Mouse (Mus musculus) forebrain, postnatal 0 days (tissue): ENCODE data around the gene Rpl28. TPM values are rescaled to one million over a fixed set of nuclear protein-coding genes. Genes with fewer than 3 reads are reported as not detected.

Experiments used
- ATAC-seq: fragments of 200-750 bp; cut with Nextera tagmentation; 2 replicates; pipeline ENCODE4 v1.8.0; 2017; ENCODE audit warnings: mild to moderate bottlenecking, moderate library complexity
- DNase-seq: peaks from one replicate; pipeline ENCODE4 v3.0.0-alpha.2; 2015
- H3K27ac ChIP-seq: fragments of 300-500 bp; sonication (generic); 2 replicates; pipeline ENCODE4 v1.5.1; 2014; ENCODE audit warnings: low read depth, mild to moderate bottlenecking, antibody characterized with exemption, low read length, moderate library complexity, mixed read lengths
- H3K27me3 ChIP-seq: fragments of 300-500 bp; sonication (generic); 2 replicates; pipeline ENCODE4 v1.6.1; 2014; ENCODE audit warnings: mild to moderate bottlenecking, low read length, mixed read lengths; ENCODE audit not compliant: insufficient read depth
- H3K36me3 ChIP-seq: fragments of 300-500 bp; sonication (generic); 2 replicates; pipeline ENCODE4 v1.6.1; 2014; ENCODE audit warnings: mild to moderate bottlenecking, moderate library complexity; ENCODE audit not compliant: insufficient read depth
- H3K4me1 ChIP-seq: fragments of 300-500 bp; sonication (generic); 2 replicates; pipeline ENCODE4 v1.6.1; 2014; ENCODE audit warnings: antibody characterized with exemption; ENCODE audit not compliant: insufficient read depth
- H3K4me2 ChIP-seq: fragments of 300-500 bp; sonication (generic); 2 replicates; pipeline ENCODE4 v1.6.1; 2014; ENCODE audit warnings: low read depth, mild to moderate bottlenecking, moderate library complexity
- H3K4me3 ChIP-seq: fragments of 300-500 bp; sonication (generic); 2 replicates; pipeline ENCODE4 v1.5.1; 2014; ENCODE audit warnings: low read depth, low read length, mixed read lengths
- H3K9ac ChIP-seq: fragments of 300-500 bp; sonication (generic); 2 replicates; pipeline ENCODE4 v1.6.1; 2014; ENCODE audit warnings: mild to moderate bottlenecking
- H3K9me3 ChIP-seq: fragments of 300-500 bp; sonication (generic); 2 replicates; pipeline ENCODE4 v1.6.1; 2016; ENCODE audit warnings: low read length
- CTCF ChIP-seq: sonication (generic); IDR thresholded peaks from 2 replicates; pipeline ENCODE4 v1.5.1; 2016; ENCODE audit warnings: antibody characterized with exemption, control low read depth, low read depth
- WGBS: fragments of 180-500 bp; shearing (Covaris S2); extraction: QIAGEN DNeasy Blood & Tissue Kit; methylation state at CpG from one replicate; pipeline ENCODE4 v1.1.7; 2014; 5-methylcytosine and 5-hydroxymethylcytosine counted together
- polyA plus RNA-seq: library from polyadenylated mRNA; unstranded; fragments of >200 nt; fragmentation: Nextera tagmentation; extraction: Ambion mirVana; gene quantifications from 2 replicates; pipeline ENCODE4 v1.2.1, GENCODE M21; 2015
- total RNA-seq: library from RNA; depleted of rRNA; stranded (reverse); fragments of >200 nt; gene quantifications from 2 replicates; pipeline ENCODE4 v1.2.3, GENCODE M21; 2014; rRNA removed

Rpl28 gene
- total RNA-seq (161 and 191 TPM in 2 replicates), polyA plus RNA-seq (313 and 332 TPM in 2 replicates)

- peak within 1 kb of the TSS; percentile 93 for H3K4me3 ChIP-seq
- peaks cover 22% of the 10 kb centered on the region for H3K36me3 ChIP-seq
- H3K9ac ChIP-seq, result peak within 1 kb of the TSS; percentile 91
- WGBS, result 1% methylated on average over 54 of the region's 54 CpGs
- peak; percentile 98 for DNase-seq
- H3K27me3 ChIP-seq, result no peaks in the 10 kb centered on the region
- no peaks in the 10 kb centered on the region for H3K9me3 ChIP-seq
- H3K4me2 ChIP-seq, result peak within 1 kb of the TSS; percentile 73
- TF ChIP-seq CTCF, result peak; percentile 19; the same call in 1 of the 2 replicates
- 0 out of 2 replicates have a peak, but pooled peaks cover 4% of the 10 kb centered on the region for H3K4me1 ChIP-seq
- peak; percentile 95 for ATAC-seq
- H3K27ac ChIP-seq, result peak within 1 kb of the TSS; percentile 89
Observed at GRCm38 (mm10) chr7:4792278-4793212, at the start of gene Rpl28. Gene Rpl28, plus strand, starts transcription at chr7:4792874.

- Histone ChIP-seq H3K4me3 (no peak overlapping the region), H3K4me1 (peaks cover 13% of the 10 kb centered on the region), H3K9me3 (no peaks in the 10 kb centered on the region), H3K36me3 (peaks cover 18% of the 10 kb centered on the region), H3K4me2 (no peak overlapping the region), H3K27me3 (no peaks in the 10 kb centered on the region), H3K27ac (no peak overlapping the region), H3K9ac (no peak overlapping the region)
- WGBS, result 81% methylated on average over 2 of the region's 2 CpGs
- TF ChIP-seq CTCF, result no peak
- no peak for ATAC-seq
- no peak for DNase-seq
Observed at GRCm38 (mm10) chr7:4743354-4743753, 49.3 kb upstream of the Rpl28 start.

- Histone ChIP-seq H3K4me2 (no peak overlapping the region), H3K27ac (no peak overlapping the region), H3K9me3 (no peaks in the 10 kb centered on the region), H3K4me1 (peaks cover 13% of the 10 kb centered on the region; the same call in 1 of the 2 replicates), H3K36me3 (peaks cover 18% of the 10 kb centered on the region), H3K27me3 (no peaks in the 10 kb centered on the region), H3K9ac (no peak overlapping the region), H3K4me3 (no peak overlapping the region)
- no peak for TF ChIP-seq CTCF
- WGBS, result 95% methylated on average over 5 of the region's 6 CpGs
- ATAC-seq, result no peak
- no peak for DNase-seq
Observed at GRCm38 (mm10) chr7:4744886-4745285, 47.8 kb upstream of the Rpl28 start.

GRCm38 (mm10) chr7:4746326-4746980, 46.2 kb upstream of the Rpl28 start:
- no peaks in the 10 kb centered on the region for H3K27me3 ChIP-seq
- 86% methylated on average over 22 of the region's 22 CpGs for WGBS
- H3K27ac ChIP-seq, result no peak overlapping the region
- TF ChIP-seq CTCF, result no peak
- peaks cover 7% of the 10 kb centered on the region; the same call in 1 of the 2 replicates for H3K4me1 ChIP-seq
- ATAC-seq (no peak), DNase-seq (no peak)
- H3K36me3 ChIP-seq, result peaks cover 18% of the 10 kb centered on the region
- H3K4me3 ChIP-seq, result no peak overlapping the region
- no peaks in the 10 kb centered on the region for H3K9me3 ChIP-seq
- H3K9ac ChIP-seq, result no peak overlapping the region
- H3K4me2 ChIP-seq, result no peak overlapping the region

- Histone ChIP-seq H3K9me3 (no peaks in the 10 kb centered on the region), H3K27ac (no peak overlapping the region), H3K27me3 (no peaks in the 10 kb centered on the region)
Observed at GRCm38 (mm10) chr7:4747156-4747899, 45.3 kb upstream of the Rpl28 start.

GRCm38 (mm10) chr7:4748321-4748720, 44.4 kb upstream of the Rpl28 start:
- peaks cover 18% of the 10 kb centered on the region for H3K36me3 ChIP-seq
- DNase-seq (no peak), ATAC-seq (no peak)
- no peaks in the 10 kb centered on the region for H3K27me3 ChIP-seq
- H3K27ac ChIP-seq, result no peak overlapping the region
- no peak overlapping the region for H3K4me2 ChIP-seq
- H3K9me3 ChIP-seq, result no peaks in the 10 kb centered on the region
- H3K4me3 ChIP-seq, result no peak overlapping the region
- WGBS, result 83% methylated on average over 4 of the region's 4 CpGs
- H3K4me1 ChIP-seq, result no peaks in the 10 kb centered on the region
- no peak overlapping the region for H3K9ac ChIP-seq
- no peak for TF ChIP-seq CTCF

More at GRCm38 (mm10) chr7:4747156-4747899, 45.3 kb upstream of the Rpl28 start:
- Histone ChIP-seq H3K36me3 (peaks cover 18% of the 10 kb centered on the region), H3K4me3 (no peak overlapping the region), H3K4me2 (no peak overlapping the region), H3K4me1 (no peaks in the 10 kb centered on the region), H3K9ac (no peak overlapping the region)
- ATAC-seq (no peak), DNase-seq (no peak)
- WGBS, result 80% methylated on average over 9 of the region's 9 CpGs
- no peak for TF ChIP-seq CTCF
